Mouse (Mus musculus) hindbrain, embryonic 11.5 days (tissue): ENCODE measurements at regions not wholly inside any gene's neighbourhood (a gene's known extent, or its start where the extent isn't known, plus 50 kb on each side); places are given as distances from the start of the nearest gene placed in this dataset.

Source experiments
- ATAC-seq: fragments of 200-750 bp; cut with Nextera tagmentation; 2 replicates; pipeline ENCODE4 v1.8.0; 2017; ENCODE audit warnings: mild to moderate bottlenecking, moderate TSS enrichment, moderate library complexity; ENCODE audit not compliant: low FRiP score
- DNase-seq: peaks from one replicate; pipeline ENCODE4 v3.0.0-alpha.2; 2015; ENCODE audit warnings: low spot score
- H3K27ac ChIP-seq: fragments of 300-500 bp; sonication (generic); 2 replicates; pipeline ENCODE4 v1.5.1; 2014; ENCODE audit warnings: mild to moderate bottlenecking, low read depth, low read length
- H3K27me3 ChIP-seq: fragments of 300-500 bp; sonication (generic); 2 replicates; pipeline ENCODE4 v1.6.1; 2014; ENCODE audit warnings: mild to moderate bottlenecking, low read length, moderate library complexity, mixed read lengths; ENCODE audit not compliant: control insufficient read depth, insufficient read depth
- H3K36me3 ChIP-seq: fragments of 300-500 bp; sonication (generic); 2 replicates; pipeline ENCODE4 v1.6.1; 2014; ENCODE audit warnings: mild to moderate bottlenecking, low read length, moderate library complexity, mixed read lengths; ENCODE audit not compliant: control insufficient read depth, insufficient read depth
- H3K4me1 ChIP-seq: fragments of 300-500 bp; sonication (generic); replicated peaks from 2 replicates; pipeline ENCODE4 v1.6.1; 2014; ENCODE audit warnings: low read length, mixed read lengths; ENCODE audit not compliant: control insufficient read depth, insufficient read depth
- H3K4me2 ChIP-seq: fragments of 300-500 bp; sonication (generic); replicated peaks from 2 replicates; pipeline ENCODE4 v1.6.1; 2014; ENCODE audit warnings: mild to moderate bottlenecking, low read depth, low read length
- H3K4me3 ChIP-seq: fragments of 300-500 bp; sonication (generic); 2 replicates; pipeline ENCODE4 v1.5.1; 2014; ENCODE audit warnings: low read depth, low read length
- H3K9ac ChIP-seq: fragments of 300-500 bp; sonication (generic); 2 replicates; pipeline ENCODE4 v1.6.1; 2014; ENCODE audit warnings: low read depth, low read length
- H3K9me3 ChIP-seq: fragments of 300-500 bp; sonication (generic); 2 replicates; pipeline ENCODE4 v1.6.1; 2016; ENCODE audit warnings: low read length; ENCODE audit not compliant: control insufficient read depth
- WGBS: fragments of 180-500 bp; shearing (Covaris S2); extraction: QIAGEN DNeasy Blood & Tissue Kit; methylation state at CpG from one replicate; pipeline ENCODE4 v1.1.7; 2014; 5-methylcytosine and 5-hydroxymethylcytosine counted together

GRCm38 (mm10) chr1:120753406-120753805 lies 151.2 kb downstream of the En1 start:
- Histone ChIP-seq H3K4me3 (no peak overlapping the region), H3K4me1 (no peaks in the 10 kb centered on the region), H3K27ac (no peak overlapping the region), H3K4me2 (no peak overlapping the region), H3K27me3 (no peaks in the 10 kb centered on the region), H3K9ac (no peak overlapping the region), H3K36me3 (no peaks in the 10 kb centered on the region), H3K9me3 (no peaks in the 10 kb centered on the region)
- ATAC-seq: no peak
- no peak for DNase-seq
- WGBS: 88% methylated on average over 1 of the region's 1 CpGs

- WGBS: 88% methylated on average over 5 of the region's 5 CpGs
- H3K4me2 ChIP-seq: no peak overlapping the region
- H3K9ac ChIP-seq: no peak overlapping the region
- ATAC-seq: no peak
- H3K4me3 ChIP-seq: no peak overlapping the region
- H3K9me3 ChIP-seq: no peaks in the 10 kb centered on the region
- no peak for DNase-seq
- H3K27ac ChIP-seq: no peak overlapping the region
- no peaks in the 10 kb centered on the region for H3K27me3 ChIP-seq
- H3K4me1 ChIP-seq: no peaks in the 10 kb centered on the region
- H3K36me3 ChIP-seq: no peaks in the 10 kb centered on the region
These were observed 152.1 kb downstream of the En1 start for GRCm38 (mm10) chr1:120754337-120754736.

GRCm38 (mm10) chr1:120757283-120757821 lies 155.1 kb downstream of the En1 start:
- Histone ChIP-seq H3K27ac (no peak overlapping the region), H3K4me3 (no peak overlapping the region), H3K9me3 (no peaks in the 10 kb centered on the region), H3K36me3 (no peaks in the 10 kb centered on the region), H3K4me1 (no peaks in the 10 kb centered on the region), H3K27me3 (no peaks in the 10 kb centered on the region), H3K4me2 (no peak overlapping the region), H3K9ac (no peak overlapping the region)
- DNase-seq (peak; percentile 21), ATAC-seq (no peak)
- WGBS: 59% methylated on average over 9 of the region's 9 CpGs

- H3K9me3 ChIP-seq: no peaks in the 10 kb centered on the region
- 60% methylated on average over 7 of the region's 7 CpGs for WGBS
- H3K27me3 ChIP-seq: no peaks in the 10 kb centered on the region
- H3K4me2 ChIP-seq: no peak overlapping the region
- DNase-seq: no peak
- no peaks in the 10 kb centered on the region for H3K36me3 ChIP-seq
- H3K27ac ChIP-seq: no peak overlapping the region; the same call in 1 of the 2 replicates
- no peaks in the 10 kb centered on the region for H3K4me1 ChIP-seq
- no peak overlapping the region for H3K9ac ChIP-seq
- no peak overlapping the region for H3K4me3 ChIP-seq
- ATAC-seq: no peak
These were observed 156.0 kb downstream of the En1 start for GRCm38 (mm10) chr1:120758172-120758571.

- Histone ChIP-seq H3K9me3 (no peaks in the 10 kb centered on the region), H3K27ac (no peak overlapping the region), H3K36me3 (no peaks in the 10 kb centered on the region), H3K4me2 (no peak overlapping the region), H3K27me3 (no peaks in the 10 kb centered on the region), H3K4me1 (no peaks in the 10 kb centered on the region), H3K4me3 (no peak overlapping the region), H3K9ac (no peak overlapping the region)
- ATAC-seq (no peak), DNase-seq (no peak)
- WGBS: 80% methylated on average over 5 of the region's 5 CpGs
These were observed 156.5 kb downstream of the En1 start for GRCm38 (mm10) chr1:120758762-120759161.

- ATAC-seq: no peak
- Histone ChIP-seq H3K36me3 (no peaks in the 10 kb centered on the region), H3K9ac (no peak overlapping the region), H3K9me3 (no peaks in the 10 kb centered on the region), H3K27ac (no peak overlapping the region), H3K4me2 (no peak overlapping the region), H3K27me3 (no peaks in the 10 kb centered on the region), H3K4me1 (no peaks in the 10 kb centered on the region), H3K4me3 (no peak overlapping the region)
- WGBS: 87% methylated on average over 3 of the region's 3 CpGs
- DNase-seq: no peak
These were observed 157.2 kb downstream of the En1 start for GRCm38 (mm10) chr1:120759380-120759779.

GRCm38 (mm10) chr1:120761364-120761763 lies 159.1 kb downstream of the En1 start:
- H3K4me2 ChIP-seq: no peak overlapping the region
- no peak for ATAC-seq
- H3K36me3 ChIP-seq: no peaks in the 10 kb centered on the region
- no peak overlapping the region for H3K27ac ChIP-seq
- no peak overlapping the region for H3K4me3 ChIP-seq
- no peaks in the 10 kb centered on the region for H3K27me3 ChIP-seq
- no peak for DNase-seq
- WGBS: 64% methylated on average over 9 of the region's 9 CpGs
- H3K9me3 ChIP-seq: no peaks in the 10 kb centered on the region
- no peak overlapping the region for H3K9ac ChIP-seq
- no peaks in the 10 kb centered on the region for H3K4me1 ChIP-seq

- Histone ChIP-seq H3K9ac (no peak overlapping the region), H3K9me3 (no peaks in the 10 kb centered on the region), H3K4me1 (no peaks in the 10 kb centered on the region), H3K27me3 (no peaks in the 10 kb centered on the region), H3K4me3 (no peak overlapping the region), H3K27ac (no peak overlapping the region), H3K4me2 (no peak overlapping the region), H3K36me3 (no peaks in the 10 kb centered on the region)
- WGBS: 84% methylated on average over 2 of the region's 2 CpGs
- no peak for DNase-seq
- ATAC-seq: no peak
These were observed 160.3 kb downstream of the En1 start for GRCm38 (mm10) chr1:120762498-120762897.

GRCm38 (mm10) chr1:120762921-120763595 lies 160.8 kb downstream of the En1 start:
- Histone ChIP-seq H3K9ac (no peak overlapping the region), H3K36me3 (no peaks in the 10 kb centered on the region), H3K27me3 (no peaks in the 10 kb centered on the region), H3K4me1 (no peaks in the 10 kb centered on the region), H3K9me3 (no peaks in the 10 kb centered on the region), H3K27ac (no peak overlapping the region), H3K4me3 (no peak overlapping the region), H3K4me2 (no peak overlapping the region)
- no peak for DNase-seq
- 51% methylated on average over 4 of the region's 4 CpGs for whole genome bisulfite sequencing
- ATAC-seq: no peak
